Mouse (Mus musculus) stomach, postnatal 0 days (tissue): ENCODE measurements around the gene Vgll4.

Source experiments
- CTCF ChIP-seq: IDR thresholded peaks from 2 replicates; pipeline ENCODE4 v1.5.1; 2016; ENCODE audit warnings: antibody characterized with exemption, low read depth, mild to moderate bottlenecking, moderate library complexity
- EP300 ChIP-seq: optimal IDR thresholded peaks from 2 replicates; pipeline ENCODE3; 2016; ENCODE audit warnings: antibody characterized with exemption

GRCm38 (mm10) chr6:114996910-114997309, 27.1 kb upstream of the Vgll4 start:
- no peak for TF ChIP-seq CTCF
- no peak for TF ChIP-seq EP300
